Mouse (Mus musculus) neural tube, embryonic 15.5 days (tissue): ENCODE measurements at regions not wholly inside any gene's neighbourhood (a gene's known extent, or its start where the extent isn't known, plus 50 kb on each side); places are given as distances from the start of the nearest gene placed in this dataset.

ENCODE experiments used
- ATAC-seq: fragments of 200-750 bp; cut with Nextera tagmentation; 2 replicates; pipeline ENCODE4 v1.8.0; 2017; ENCODE audit warnings: mild to moderate bottlenecking, moderate TSS enrichment, moderate library complexity; ENCODE audit not compliant: low FRiP score
- H3K27ac ChIP-seq: fragments of 300-500 bp; sonication (generic); replicated peaks from 2 replicates; pipeline ENCODE4 v1.5.1; 2015; ENCODE audit warnings: mild to moderate bottlenecking, inconsistent platforms
- H3K27me3 ChIP-seq: fragments of 300-500 bp; sonication (generic); replicated peaks from 2 replicates; pipeline ENCODE4 v1.6.1; 2015; ENCODE audit warnings: inconsistent platforms
- H3K36me3 ChIP-seq: fragments of 300-500 bp; sonication (generic); 2 replicates; pipeline ENCODE4 v1.6.1; 2015; ENCODE audit warnings: inconsistent platforms
- H3K4me1 ChIP-seq: fragments of 300-500 bp; sonication (generic); 2 replicates; pipeline ENCODE4 v1.6.1; 2015; ENCODE audit warnings: inconsistent platforms
- H3K4me2 ChIP-seq: fragments of 300-500 bp; sonication (generic); 2 replicates; pipeline ENCODE4 v1.6.1; 2015; ENCODE audit warnings: inconsistent platforms, mild to moderate bottlenecking, moderate library complexity
- H3K4me3 ChIP-seq: fragments of 300-500 bp; sonication (generic); replicated peaks from 2 replicates; pipeline ENCODE4 v1.5.1; 2015; ENCODE audit warnings: mild to moderate bottlenecking, inconsistent platforms
- H3K9ac ChIP-seq: fragments of 300-500 bp; sonication (generic); replicated peaks from 2 replicates; pipeline ENCODE4 v1.6.1; 2015; ENCODE audit warnings: mild to moderate bottlenecking, inconsistent platforms
- H3K9me3 ChIP-seq: fragments of 300-500 bp; sonication (generic); replicated peaks from 2 replicates; pipeline ENCODE4 v1.6.1; 2016; ENCODE audit warnings: inconsistent platforms
- WGBS: fragments of 180-500 bp; shearing (Covaris S2); methylation state at CpG from one replicate; pipeline ENCODE4 v1.1.7; 2015; ENCODE audit warnings: mixed read lengths; 5-methylcytosine and 5-hydroxymethylcytosine counted together

DNA sequence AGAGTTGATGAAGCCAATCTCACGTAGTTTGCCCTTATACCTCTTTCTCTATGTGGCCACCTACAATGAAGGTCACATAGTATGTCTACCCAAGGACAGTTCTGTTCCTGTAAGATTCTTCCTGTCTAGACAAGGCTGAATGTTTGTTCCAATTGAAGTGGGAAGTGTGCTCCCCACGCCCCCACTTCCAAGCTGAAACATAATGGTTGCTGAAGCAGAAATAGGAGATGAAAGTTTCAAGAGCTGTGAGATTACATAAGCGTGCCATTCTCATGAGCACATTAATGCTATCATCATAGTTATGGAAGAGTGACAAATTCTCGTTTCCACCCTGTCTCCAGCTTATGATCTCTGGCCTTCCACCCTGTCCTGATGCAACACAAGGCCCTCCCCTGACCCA, 320.8 kb upstream of the Vstm2b start:
- 80% methylated on average over 4 of the region's 4 CpGs for WGBS
- Histone ChIP-seq H3K9me3 (no peaks in the 10 kb centered on the region), H3K4me2 (no peak overlapping the region), H3K27ac (no peak overlapping the region), H3K4me3 (no peak overlapping the region), H3K36me3 (no peaks in the 10 kb centered on the region), H3K9ac (no peak overlapping the region), H3K4me1 (no peaks in the 10 kb centered on the region), H3K27me3 (no peaks in the 10 kb centered on the region)
- no peak for ATAC-seq

DNA sequence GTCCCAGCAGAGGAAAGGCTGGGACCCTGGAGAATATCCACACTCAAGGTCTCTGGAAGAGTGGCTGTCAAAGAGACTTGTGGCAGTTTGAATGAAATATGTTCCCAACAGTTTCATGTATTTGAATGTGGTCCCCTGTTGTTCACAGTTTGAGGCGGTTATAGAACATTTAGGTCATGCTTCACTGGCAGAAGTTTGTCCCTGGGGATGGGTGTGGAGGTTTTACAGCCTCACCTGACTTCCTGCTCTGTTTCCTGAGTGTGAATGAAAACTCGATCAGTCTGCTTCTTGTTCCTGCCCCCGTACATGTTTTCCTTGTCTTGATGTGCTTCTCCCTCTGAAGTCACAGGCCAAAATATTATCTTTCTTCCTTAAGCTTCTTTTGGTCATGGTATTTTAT, 277.4 kb upstream of the Vstm2b start:
- no peak overlapping the region for H3K4me2 ChIP-seq
- no peak overlapping the region for H3K9ac ChIP-seq
- no peak overlapping the region for H3K4me3 ChIP-seq
- no peak for ATAC-seq
- no peaks in the 10 kb centered on the region for H3K9me3 ChIP-seq
- H3K27me3 ChIP-seq: no peaks in the 10 kb centered on the region
- H3K27ac ChIP-seq: no peak overlapping the region
- H3K36me3 ChIP-seq: no peaks in the 10 kb centered on the region
- no peaks in the 10 kb centered on the region for H3K4me1 ChIP-seq
- 80% methylated on average over 3 of the region's 3 CpGs for WGBS

DNA sequence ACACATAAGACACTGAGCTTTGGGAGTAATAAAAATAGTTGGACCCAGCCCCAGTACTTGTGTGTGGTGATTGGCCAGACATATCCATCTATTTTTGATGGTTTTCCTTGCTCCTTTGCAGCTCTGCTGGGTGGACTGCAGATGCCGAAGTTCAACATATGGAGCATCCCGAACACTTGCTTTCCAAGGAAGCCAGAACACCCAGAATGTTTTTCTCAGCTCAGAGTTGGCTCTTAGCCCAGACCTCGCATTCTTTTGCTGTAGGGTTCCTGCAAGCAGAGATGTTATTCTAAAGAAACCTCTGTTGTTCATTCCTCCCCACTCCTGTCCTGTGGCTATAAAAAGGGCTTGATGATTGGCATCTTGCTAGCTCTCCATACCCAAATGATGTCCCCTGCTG, 275.3 kb upstream of the Vstm2b start:
- no peak for ATAC-seq
- 50% methylated on average over 3 of the region's 3 CpGs for WGBS

DNA sequence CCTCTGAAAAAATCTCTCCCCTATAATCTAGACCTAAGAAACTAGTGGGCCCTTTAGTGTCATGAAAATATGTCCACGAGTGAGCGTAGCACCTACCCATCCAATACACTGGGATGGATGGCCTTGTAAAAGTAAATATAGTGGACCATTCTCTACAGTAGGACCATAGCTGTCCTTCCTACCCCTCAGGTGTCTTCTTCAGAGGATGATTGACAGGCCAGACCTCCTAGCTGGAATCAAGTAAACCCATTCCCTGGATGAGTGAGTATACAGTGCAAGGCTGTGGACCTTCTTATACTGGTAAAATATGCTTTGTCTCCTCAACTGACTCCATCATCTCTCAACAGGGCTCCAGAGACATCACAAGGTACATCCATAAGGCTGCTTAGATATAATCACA, 274.8 kb upstream of the Vstm2b start:
- no peak overlapping the region for H3K27ac ChIP-seq
- no peak for ATAC-seq
- H3K36me3 ChIP-seq: no peaks in the 10 kb centered on the region
- H3K27me3 ChIP-seq: no peaks in the 10 kb centered on the region
- no peaks in the 10 kb centered on the region for H3K4me1 ChIP-seq
- H3K9ac ChIP-seq: no peak overlapping the region
- WGBS: 93% methylated on average over 2 of the region's 2 CpGs
- H3K9me3 ChIP-seq: no peaks in the 10 kb centered on the region
- no peak overlapping the region for H3K4me3 ChIP-seq
- H3K4me2 ChIP-seq: no peak overlapping the region

More for the DNA sequence above, 275.3 kb upstream of the Vstm2b start:
- H3K9ac ChIP-seq: no peak overlapping the region
- H3K27me3 ChIP-seq: no peaks in the 10 kb centered on the region
- no peak overlapping the region for H3K27ac ChIP-seq
- no peak overlapping the region for H3K4me3 ChIP-seq
- H3K4me2 ChIP-seq: no peak overlapping the region
- H3K9me3 ChIP-seq: no peaks in the 10 kb centered on the region
- H3K4me1 ChIP-seq: no peaks in the 10 kb centered on the region
- H3K36me3 ChIP-seq: no peaks in the 10 kb centered on the region

DNA sequence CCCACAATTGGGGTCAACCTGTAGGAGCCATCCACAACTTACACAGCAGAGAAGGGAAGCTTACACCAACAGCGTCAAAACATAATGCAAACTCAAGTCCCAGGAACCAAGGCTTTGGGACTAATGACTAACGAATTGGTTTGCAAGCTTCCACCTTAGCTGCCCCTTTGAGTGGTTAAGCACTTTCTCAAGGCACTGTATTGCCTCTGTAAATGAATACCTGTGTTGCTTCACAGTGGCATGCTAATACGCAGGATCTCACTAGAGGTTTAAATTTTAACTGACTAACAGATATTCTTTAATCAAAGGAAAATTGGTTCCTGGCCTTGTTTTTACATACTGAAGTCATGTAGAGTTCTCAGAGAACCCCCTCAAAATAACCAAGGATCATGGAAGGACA, 261.8 kb upstream of the Vstm2b start:
- no peaks in the 10 kb centered on the region for H3K4me1 ChIP-seq
- no peak overlapping the region for H3K9ac ChIP-seq
- no peak overlapping the region for H3K4me3 ChIP-seq
- no peaks in the 10 kb centered on the region for H3K9me3 ChIP-seq
- no peak overlapping the region for H3K4me2 ChIP-seq
- no peak for ATAC-seq
- WGBS: 90% methylated on average over 3 of the region's 3 CpGs
- H3K27me3 ChIP-seq: no peaks in the 10 kb centered on the region
- H3K27ac ChIP-seq: no peak overlapping the region
- no peaks in the 10 kb centered on the region for H3K36me3 ChIP-seq

DNA sequence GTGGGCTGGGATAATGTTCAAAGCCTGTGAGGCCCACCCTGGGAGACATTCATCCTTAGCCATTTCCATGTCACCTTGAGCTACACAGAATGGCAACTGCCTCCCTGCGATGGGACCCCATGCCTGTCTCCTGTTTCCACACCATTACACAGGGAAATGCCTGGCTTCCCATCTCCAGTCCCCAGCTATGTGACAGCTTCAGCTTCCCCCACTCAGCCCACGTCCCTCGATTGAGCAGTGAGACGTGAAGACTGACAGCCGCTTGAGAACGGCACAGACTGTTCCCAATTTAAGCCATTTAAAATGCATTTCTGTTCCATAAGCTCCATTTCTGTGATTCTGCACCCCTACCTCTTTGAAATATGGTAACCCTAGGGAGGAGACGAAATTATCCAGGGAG, 243.1 kb upstream of the Vstm2b start:
- Histone ChIP-seq H3K9me3 (no peaks in the 10 kb centered on the region), H3K36me3 (no peaks in the 10 kb centered on the region), H3K4me1 (no peaks in the 10 kb centered on the region), H3K4me2 (no peak overlapping the region), H3K27ac (no peak overlapping the region), H3K4me3 (no peak overlapping the region), H3K27me3 (no peaks in the 10 kb centered on the region), H3K9ac (no peak overlapping the region)
- WGBS: 61% methylated on average over 7 of the region's 7 CpGs
- no peak for ATAC-seq

DNA sequence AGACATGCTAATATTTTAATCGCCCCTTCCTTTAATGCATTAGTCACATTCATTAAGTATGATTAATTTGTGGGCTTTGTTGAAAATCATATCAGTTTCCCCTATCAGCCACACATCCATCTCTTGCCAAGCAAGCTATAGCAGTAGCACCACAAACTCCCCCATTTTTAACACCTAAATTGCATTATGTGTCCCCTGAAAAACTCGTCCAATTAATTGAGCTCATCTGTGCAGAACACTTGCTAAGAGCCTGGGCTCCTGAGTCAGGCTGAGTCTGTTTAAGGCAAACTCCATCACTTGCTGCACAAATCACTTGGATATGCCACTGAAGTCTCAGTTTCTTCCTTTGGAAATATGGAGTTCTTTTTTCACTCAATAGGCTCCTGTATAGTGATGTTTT, 242.7 kb upstream of the Vstm2b start:
- Histone ChIP-seq H3K27me3 (no peaks in the 10 kb centered on the region), H3K9me3 (no peaks in the 10 kb centered on the region), H3K27ac (no peak overlapping the region), H3K9ac (no peak overlapping the region), H3K4me2 (no peak overlapping the region), H3K4me1 (0 out of 2 replicates have a peak, but pooled peaks cover 2% of the 10 kb centered on the region), H3K4me3 (no peak overlapping the region), H3K36me3 (no peaks in the 10 kb centered on the region)
- no peak for ATAC-seq
- WGBS: 71% methylated on average over 2 of the region's 2 CpGs

DNA sequence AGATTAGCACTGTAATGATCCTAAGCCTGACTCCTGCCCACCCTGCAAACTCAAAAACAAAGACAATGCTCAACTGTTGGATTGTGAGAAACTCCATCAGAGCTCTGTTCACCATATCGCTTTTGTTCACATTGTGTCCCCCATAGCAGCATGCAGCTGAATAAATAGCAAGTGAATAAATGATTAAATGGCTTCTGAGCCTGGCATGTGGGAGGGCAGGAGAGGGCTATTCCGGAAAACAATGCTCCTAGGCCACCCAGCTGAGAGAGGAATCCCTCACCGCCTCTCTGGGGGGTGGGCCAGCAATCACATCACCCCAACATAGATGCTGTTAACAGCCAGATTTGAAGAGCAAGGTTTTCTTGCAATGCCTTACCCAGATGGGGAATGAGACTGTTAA, 238.5 kb upstream of the Vstm2b start:
- no peaks in the 10 kb centered on the region for H3K36me3 ChIP-seq
- no peaks in the 10 kb centered on the region for H3K27me3 ChIP-seq
- no peak for ATAC-seq
- WGBS: 12% methylated on average over 3 of the region's 3 CpGs
- H3K4me1 ChIP-seq: 0 out of 2 replicates have a peak, but pooled peaks cover 3% of the 10 kb centered on the region
- no peak overlapping the region for H3K9ac ChIP-seq
- no peak overlapping the region for H3K4me2 ChIP-seq
- no peak overlapping the region for H3K27ac ChIP-seq
- no peaks in the 10 kb centered on the region for H3K9me3 ChIP-seq
- H3K4me3 ChIP-seq: no peak overlapping the region

DNA sequence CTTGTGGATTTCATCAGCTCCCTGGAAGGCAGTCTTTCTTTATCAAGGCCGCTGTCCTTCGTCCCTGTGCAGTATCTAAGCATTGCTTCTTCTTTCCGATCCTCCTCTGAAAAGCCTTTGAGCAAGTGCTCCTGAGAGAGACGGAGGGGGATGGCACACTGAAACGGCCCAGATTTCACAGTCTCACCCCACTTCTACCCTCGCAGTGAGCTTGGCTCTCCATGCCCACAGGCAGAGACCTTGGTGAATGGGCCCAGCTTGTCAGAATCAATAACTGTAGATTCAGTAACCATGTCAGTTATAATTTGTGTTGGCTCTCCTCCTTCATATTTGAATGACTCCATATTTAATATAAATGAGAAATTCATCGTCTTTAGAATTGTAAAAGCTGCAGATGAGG, 234.3 kb upstream of the Vstm2b start:
- ATAC-seq: no peak
- Histone ChIP-seq H3K9me3 (no peaks in the 10 kb centered on the region), H3K4me1 (0 out of 2 replicates have a peak, but pooled peaks cover 3% of the 10 kb centered on the region), H3K36me3 (no peaks in the 10 kb centered on the region), H3K9ac (no peak overlapping the region), H3K4me3 (no peak overlapping the region), H3K4me2 (no peak overlapping the region), H3K27me3 (no peaks in the 10 kb centered on the region), H3K27ac (no peak overlapping the region)
- 88% methylated on average over 7 of the region's 7 CpGs for WGBS

DNA sequence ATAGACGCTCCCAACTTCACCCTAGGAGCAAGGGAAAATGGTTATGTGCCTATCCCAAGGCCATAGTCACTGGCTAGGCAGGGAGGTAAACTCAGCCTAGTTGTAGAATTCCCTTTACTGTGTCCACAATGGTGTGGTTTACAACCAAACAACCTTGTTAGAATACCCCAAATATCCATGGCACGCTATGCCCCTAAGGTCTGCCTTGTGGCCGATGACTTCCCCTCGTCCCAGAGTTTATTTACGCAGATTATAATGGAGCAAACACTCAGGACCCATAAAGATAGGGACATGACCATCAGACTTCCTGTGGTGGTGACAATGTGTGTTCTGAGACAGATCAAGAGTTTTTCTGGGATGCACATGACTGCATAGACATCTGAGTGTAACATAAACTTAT, 231.5 kb upstream of the Vstm2b start:
- 83% methylated on average over 5 of the region's 5 CpGs for WGBS
- Histone ChIP-seq H3K4me2 (no peak overlapping the region), H3K27me3 (no peaks in the 10 kb centered on the region), H3K4me1 (no peaks in the 10 kb centered on the region), H3K36me3 (no peaks in the 10 kb centered on the region), H3K4me3 (no peak overlapping the region), H3K27ac (no peak overlapping the region), H3K9ac (no peak overlapping the region), H3K9me3 (no peaks in the 10 kb centered on the region)
- ATAC-seq: no peak

DNA sequence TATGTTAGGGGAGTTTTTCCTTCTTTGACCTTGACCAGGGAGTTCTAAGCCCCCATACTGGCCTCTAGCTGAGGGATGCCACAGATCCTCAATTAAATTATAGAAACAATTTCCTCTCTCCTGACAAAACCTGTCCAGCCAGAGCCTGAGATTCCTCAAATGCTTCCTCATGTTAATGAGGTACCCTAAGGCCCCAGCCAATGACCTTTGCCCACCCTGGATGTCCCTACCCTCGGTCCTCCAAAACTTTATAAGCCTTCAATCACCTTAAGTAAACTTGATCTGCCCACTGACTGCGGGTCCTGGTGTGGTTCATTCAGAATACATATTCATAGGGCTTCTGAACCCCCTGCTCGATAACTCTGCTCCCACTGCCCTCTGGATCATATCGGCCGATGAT, 227.7 kb upstream of the Vstm2b start:
- ATAC-seq: no peak
- 86% methylated on average over 5 of the region's 5 CpGs for WGBS

DNA sequence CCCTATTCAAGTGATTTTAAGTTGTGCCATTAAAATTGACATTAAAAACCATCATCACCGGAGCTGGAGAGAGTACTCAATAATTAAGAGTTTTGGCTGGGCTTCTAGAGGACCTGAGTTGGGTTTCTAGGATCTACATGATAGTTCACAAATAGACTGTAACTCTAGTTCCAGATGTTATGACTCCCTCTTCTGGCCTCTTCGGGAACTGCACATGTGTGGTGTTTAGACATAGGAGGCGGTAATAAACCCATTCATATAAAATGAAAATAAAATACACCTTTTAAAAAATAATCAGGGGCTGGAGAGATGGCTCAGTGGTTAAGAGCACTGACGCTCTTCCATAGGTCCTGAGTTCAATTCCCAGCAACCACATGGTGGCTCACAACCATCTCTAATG, 227.1 kb upstream of the Vstm2b start:
- no peak overlapping the region for H3K4me3 ChIP-seq
- no peak for ATAC-seq
- no peak overlapping the region for H3K4me2 ChIP-seq
- no peaks in the 10 kb centered on the region for H3K4me1 ChIP-seq
- H3K36me3 ChIP-seq: no peaks in the 10 kb centered on the region
- no peak overlapping the region for H3K9ac ChIP-seq
- H3K9me3 ChIP-seq: no peaks in the 10 kb centered on the region
- no peaks in the 10 kb centered on the region for H3K27me3 ChIP-seq
- 95% methylated on average over 4 of the region's 4 CpGs for WGBS
- H3K27ac ChIP-seq: no peak overlapping the region

More for the DNA sequence above, 227.7 kb upstream of the Vstm2b start:
- Histone ChIP-seq H3K9ac (no peak overlapping the region), H3K4me2 (no peak overlapping the region), H3K4me3 (no peak overlapping the region), H3K27ac (no peak overlapping the region), H3K4me1 (no peaks in the 10 kb centered on the region), H3K27me3 (no peaks in the 10 kb centered on the region), H3K36me3 (no peaks in the 10 kb centered on the region), H3K9me3 (no peaks in the 10 kb centered on the region)

DNA sequence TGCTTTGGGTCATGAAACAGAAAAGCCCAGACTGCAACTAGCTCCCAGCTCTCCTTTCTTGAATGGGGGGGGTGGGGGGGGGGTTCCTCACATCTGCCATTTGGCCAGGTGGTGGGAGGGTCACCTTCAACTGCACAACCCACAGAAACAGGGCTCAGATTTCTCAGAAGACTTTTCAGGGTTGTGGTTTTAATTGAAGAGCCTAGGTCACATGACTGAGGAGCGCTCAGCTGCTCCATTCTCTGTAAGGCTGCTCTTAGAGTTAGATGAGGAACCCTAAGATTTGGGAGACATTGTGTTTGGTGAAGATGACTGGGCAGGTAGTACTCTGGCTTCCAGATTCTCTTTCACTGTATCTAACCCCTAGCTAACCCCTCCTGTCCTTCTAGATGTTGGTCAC, 225.8 kb upstream of the Vstm2b start:
- H3K27ac ChIP-seq: no peak overlapping the region
- H3K27me3 ChIP-seq: no peaks in the 10 kb centered on the region
- no peak overlapping the region for H3K4me2 ChIP-seq
- ATAC-seq: no peak
- H3K9me3 ChIP-seq: no peaks in the 10 kb centered on the region
- no peak overlapping the region for H3K4me3 ChIP-seq
- 88% methylated on average over 1 of the region's 1 CpGs for WGBS
- H3K36me3 ChIP-seq: no peaks in the 10 kb centered on the region
- H3K9ac ChIP-seq: no peak overlapping the region
- H3K4me1 ChIP-seq: no peaks in the 10 kb centered on the region
